Mouse (Mus musculus) embryonic facial prominence, embryonic 13.5 days (tissue): ENCODE results near the gene Fbxo3. TPM values are rescaled to one million over a fixed set of nuclear protein-coding genes. Genes with fewer than 3 reads are reported as not detected.
"Not testable (repeated sequence)": the region's sequence is repeated elsewhere in the genome, so short reads cannot be mapped to it uniquely, and the experiment has no call there.

Source experiments
- ATAC-seq: fragments of 200-750 bp; cut with Nextera tagmentation; 2 replicates; pipeline ENCODE4 v1.8.0; 2017; ENCODE audit warnings: low read depth; ENCODE audit not compliant: insufficient number of reproducible peaks, insufficient read depth, low FRiP score, low TSS enrichment
- H3K27ac ChIP-seq: fragments of 300-500 bp; sonication (generic); 2 replicates; pipeline ENCODE4 v1.5.1; 2015; ENCODE audit warnings: moderate library complexity, mild to moderate bottlenecking, inconsistent platforms
- H3K27me3 ChIP-seq: fragments of 300-500 bp; sonication (generic); 2 replicates; pipeline ENCODE4 v1.6.1; 2015; ENCODE audit warnings: mild to moderate bottlenecking, inconsistent platforms
- H3K36me3 ChIP-seq: fragments of 300-500 bp; sonication (generic); 2 replicates; pipeline ENCODE4 v1.6.1; 2015; ENCODE audit warnings: mild to moderate bottlenecking, inconsistent platforms
- H3K4me1 ChIP-seq: fragments of 300-500 bp; sonication (generic); 2 replicates; pipeline ENCODE4 v1.6.1; 2015; ENCODE audit warnings: inconsistent platforms
- H3K4me2 ChIP-seq: fragments of 300-500 bp; sonication (generic); 2 replicates; pipeline ENCODE4 v1.6.1; 2015; ENCODE audit warnings: moderate library complexity, mild to moderate bottlenecking, inconsistent platforms
- H3K4me3 ChIP-seq: fragments of 300-500 bp; sonication (generic); 2 replicates; pipeline ENCODE4 v1.5.1; 2015; ENCODE audit warnings: mild to moderate bottlenecking, inconsistent platforms
- H3K9ac ChIP-seq: fragments of 300-500 bp; sonication (generic); 2 replicates; pipeline ENCODE4 v1.6.1; 2015; ENCODE audit warnings: mild to moderate bottlenecking, inconsistent platforms
- H3K9me3 ChIP-seq: fragments of 300-500 bp; sonication (generic); 2 replicates; pipeline ENCODE4 v1.6.1; 2016; ENCODE audit warnings: inconsistent platforms
- WGBS: fragments of 180-500 bp; shearing (Covaris S2); methylation state at CpG from one replicate; pipeline ENCODE4 v1.1.7; 2015; ENCODE audit warnings: mixed read lengths; 5-methylcytosine and 5-hydroxymethylcytosine counted together
- polyA plus RNA-seq: library from polyadenylated mRNA; unstranded; fragments of >200 nt; fragmentation: Nextera tagmentation; extraction: Ambion mirVana; gene quantifications from 2 replicates; pipeline ENCODE4 v1.2.1, GENCODE M21; 2015

The Fbxo3 gene
- polyA plus RNA-seq, 1 experiment from 2014 or later: 54.3 TPM

GRCm38 (mm10) chr2:104041632-104042031, 14.1 kb downstream of the Fbxo3 start:
- Histone ChIP-seq H3K4me1 (no peaks in the 10 kb centered on the region), H3K4me3 (no peak overlapping the region), H3K9me3 (no peaks in the 10 kb centered on the region), H3K4me2 (no peak overlapping the region), H3K27ac (no peak overlapping the region), H3K9ac (no peak overlapping the region), H3K36me3 (peaks cover 38% of the 10 kb centered on the region), H3K27me3 (no peaks in the 10 kb centered on the region)
- WGBS: 82% methylated on average over 5 of the region's 5 CpGs
- ATAC-seq: no peak

- H3K4me3 ChIP-seq: no peak overlapping the region
- H3K9me3 ChIP-seq: no peaks in the 10 kb centered on the region
- no peak overlapping the region for H3K9ac ChIP-seq
- H3K4me2 ChIP-seq: no peak overlapping the region
- no peak for ATAC-seq
- H3K27ac ChIP-seq: no peak overlapping the region
- H3K27me3 ChIP-seq: no peaks in the 10 kb centered on the region
- peaks cover 32% of the 10 kb centered on the region for H3K36me3 ChIP-seq
- WGBS: 93% methylated on average over 15 of the region's 15 CpGs
- no peaks in the 10 kb centered on the region for H3K4me1 ChIP-seq
These were observed 15.2 kb downstream of the Fbxo3 start for GRCm38 (mm10) chr2:104042766-104043165.

DNA sequence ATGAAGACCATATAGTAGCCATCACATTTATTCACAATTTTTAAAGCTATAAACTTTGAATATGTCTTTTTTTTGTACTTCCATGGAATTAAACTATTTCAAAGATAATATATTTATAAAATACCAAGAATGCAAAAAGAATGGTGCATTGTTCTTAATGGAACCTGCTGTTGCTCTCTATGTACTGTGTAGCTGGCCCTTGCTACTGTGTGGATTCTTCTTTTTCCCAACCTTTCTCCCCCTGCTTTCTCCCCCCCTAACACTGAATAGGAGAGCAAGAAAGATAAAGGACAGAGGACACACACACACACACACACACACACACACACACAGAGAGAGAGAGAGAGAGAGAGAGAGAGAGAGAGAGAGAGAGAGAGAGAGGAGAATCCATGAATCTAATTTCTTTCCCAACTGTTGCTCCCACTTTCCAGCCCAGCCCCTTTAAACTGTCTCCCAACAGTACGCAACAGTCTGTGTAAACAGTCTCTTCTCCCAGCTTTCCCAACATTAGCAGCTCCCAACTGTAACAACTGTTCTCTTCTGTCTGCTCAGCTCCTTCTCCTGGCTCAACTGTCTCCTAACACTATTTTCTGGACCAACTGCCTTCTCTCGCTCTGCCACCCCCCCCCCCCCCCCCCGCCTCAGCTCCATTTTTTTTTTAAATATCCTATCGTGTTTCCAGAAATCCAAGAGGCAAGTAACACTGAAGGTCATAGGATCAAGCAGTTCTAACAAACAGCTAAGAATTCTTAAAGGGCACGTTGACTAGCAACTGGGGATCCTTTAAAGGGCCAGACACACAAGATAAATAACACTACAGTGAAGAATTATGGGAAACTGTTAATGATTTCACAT, 16.3 kb downstream of the Fbxo3 start:
- H3K4me1 ChIP-seq: no peaks in the 10 kb centered on the region
- no peak overlapping the region for H3K27ac ChIP-seq
- WGBS: 36% methylated on average over 5 of the region's 5 CpGs
- no peaks in the 10 kb centered on the region for H3K9me3 ChIP-seq
- no peak overlapping the region for H3K4me2 ChIP-seq
- H3K36me3 ChIP-seq: peaks cover 37% of the 10 kb centered on the region
- no peak overlapping the region for H3K9ac ChIP-seq
- no peak for ATAC-seq
- no peak overlapping the region for H3K4me3 ChIP-seq
- H3K27me3 ChIP-seq: no peaks in the 10 kb centered on the region

DNA sequence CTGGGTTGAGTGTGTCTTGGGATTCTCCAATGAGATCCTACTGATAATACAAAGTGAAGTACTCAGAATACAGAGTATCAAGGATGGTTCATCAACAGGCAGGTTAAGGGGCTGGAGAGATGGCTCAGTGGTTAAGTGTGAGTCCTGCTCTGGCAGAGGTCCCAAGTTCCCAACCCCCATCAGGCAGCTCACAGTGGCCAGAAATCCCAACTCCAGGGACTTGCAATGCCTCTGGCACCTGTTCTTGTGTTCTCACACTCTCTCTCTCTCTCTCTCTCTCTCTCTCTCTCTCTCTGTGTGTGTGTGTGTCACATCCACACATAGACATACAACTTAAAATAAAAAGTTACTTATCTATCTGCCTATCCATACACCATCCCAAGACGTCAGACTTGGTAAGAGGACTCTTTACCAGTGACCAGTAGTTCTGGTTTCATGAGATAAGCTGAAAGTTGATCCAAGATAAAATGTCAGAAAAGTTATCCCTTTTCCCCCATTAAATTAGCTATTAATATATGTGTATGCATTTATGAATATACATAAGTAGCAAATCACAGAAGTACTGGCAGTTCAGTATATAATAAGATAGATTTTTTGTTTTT, 17.1 kb downstream of the Fbxo3 start:
- Histone ChIP-seq H3K9me3 (no peaks in the 10 kb centered on the region), H3K36me3 (peaks cover 34% of the 10 kb centered on the region), H3K4me2 (no peak overlapping the region), H3K4me3 (no peak overlapping the region), H3K9ac (no peak overlapping the region), H3K27ac (no peak overlapping the region), H3K27me3 (no peaks in the 10 kb centered on the region), H3K4me1 (no peaks in the 10 kb centered on the region)
- WGBS: 62% methylated on average over 1 of the region's 1 CpGs
- ATAC-seq: no peak

DNA sequence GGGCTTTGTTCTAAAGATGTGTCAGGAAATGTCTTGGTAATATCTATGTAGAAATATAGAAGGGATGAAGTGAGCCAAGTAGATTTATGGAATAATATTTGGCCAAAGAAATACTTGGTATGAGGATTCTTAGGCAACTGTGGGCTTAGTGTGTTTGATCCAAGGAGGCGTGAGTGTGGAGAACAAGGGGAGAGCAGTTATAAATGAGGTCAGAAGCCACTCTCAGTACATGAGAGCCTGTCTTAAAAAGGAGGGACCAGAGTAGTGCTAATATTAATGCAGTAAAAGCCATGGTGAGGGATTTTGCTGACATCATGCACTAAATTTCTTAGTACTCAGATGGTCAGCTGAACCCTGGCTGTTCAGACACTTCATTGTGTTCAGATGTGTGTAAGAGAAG, 30.9 kb downstream of the Fbxo3 start:
- ATAC-seq: no peak
- H3K36me3 ChIP-seq: peaks cover 42% of the 10 kb centered on the region
- no peaks in the 10 kb centered on the region for H3K27me3 ChIP-seq
- WGBS: 79% methylated on average over 1 of the region's 1 CpGs
- no peaks in the 10 kb centered on the region for H3K4me1 ChIP-seq
- no peak overlapping the region for H3K9ac ChIP-seq
- H3K9me3 ChIP-seq: no peaks in the 10 kb centered on the region
- H3K4me2 ChIP-seq: no peak overlapping the region
- no peak overlapping the region for H3K27ac ChIP-seq
- no peak overlapping the region for H3K4me3 ChIP-seq

- H3K9me3 ChIP-seq: no peaks in the 10 kb centered on the region
- ATAC-seq: no peak
- H3K4me1 ChIP-seq: no peaks in the 10 kb centered on the region
- 92% methylated on average over 4 of the region's 4 CpGs for WGBS
- H3K4me2 ChIP-seq: no peak overlapping the region
- no peak overlapping the region for H3K27ac ChIP-seq
- H3K27me3 ChIP-seq: no peaks in the 10 kb centered on the region
- no peak overlapping the region for H3K9ac ChIP-seq
- peaks cover 38% of the 10 kb centered on the region for H3K36me3 ChIP-seq
- H3K4me3 ChIP-seq: no peak overlapping the region
These were observed 31.4 kb downstream of the Fbxo3 start for GRCm38 (mm10) chr2:104058954-104059353.

DNA sequence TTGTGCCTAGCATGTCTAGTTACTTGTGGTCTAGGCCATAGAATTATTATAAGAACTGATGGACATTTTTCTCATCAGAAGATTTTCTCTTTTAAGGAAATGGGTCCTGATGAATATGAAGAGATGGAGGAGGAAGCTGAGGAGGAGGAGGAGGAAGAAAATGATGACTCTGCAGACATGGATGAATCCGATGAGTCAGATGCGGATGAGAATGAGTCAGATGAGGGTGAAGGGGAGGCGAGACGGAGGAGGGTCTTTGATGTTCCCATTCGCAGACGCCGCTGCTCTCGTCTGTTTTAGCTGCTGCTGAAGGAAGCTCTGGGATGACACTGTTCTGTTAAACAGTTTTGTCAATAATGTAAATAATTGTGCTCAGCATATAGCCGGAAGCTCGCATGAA, 32.3 kb downstream of the Fbxo3 start:
- H3K4me2 ChIP-seq: no peak overlapping the region
- 72% methylated on average over 10 of the region's 10 CpGs for WGBS
- no peak for ATAC-seq
- no peak overlapping the region for H3K4me3 ChIP-seq
- peaks cover 30% of the 10 kb centered on the region for H3K36me3 ChIP-seq
- no peak overlapping the region for H3K9ac ChIP-seq
- H3K27ac ChIP-seq: no peak overlapping the region
- H3K4me1 ChIP-seq: no peaks in the 10 kb centered on the region
- no peaks in the 10 kb centered on the region for H3K9me3 ChIP-seq
- H3K27me3 ChIP-seq: no peaks in the 10 kb centered on the region

DNA sequence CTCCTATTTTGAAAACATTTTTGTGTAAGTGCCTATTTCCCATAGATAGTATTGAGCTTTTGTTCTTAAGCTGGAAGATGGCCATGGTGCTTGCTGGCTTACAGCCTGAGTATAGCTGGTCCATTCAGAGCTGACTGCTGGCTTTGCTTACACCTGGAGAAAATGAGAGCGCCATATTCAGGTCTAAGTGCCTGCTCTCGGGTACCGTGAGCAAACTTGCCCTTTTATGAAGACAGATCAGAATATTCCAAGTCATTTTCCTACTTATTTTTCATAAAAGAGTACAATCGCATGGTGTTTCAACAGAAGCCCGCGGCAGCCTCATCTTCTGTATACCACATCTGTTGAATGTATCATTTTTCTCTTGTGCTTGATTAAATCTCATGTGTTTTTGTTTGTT, 33.5 kb downstream of the Fbxo3 start:
- no peak overlapping the region for H3K4me3 ChIP-seq
- 94% methylated on average over 6 of the region's 6 CpGs for WGBS
- no peak overlapping the region for H3K9ac ChIP-seq
- ATAC-seq: no peak
- no peak overlapping the region for H3K27ac ChIP-seq
- H3K27me3 ChIP-seq: no peaks in the 10 kb centered on the region
- no peak overlapping the region for H3K4me2 ChIP-seq
- H3K4me1 ChIP-seq: no peaks in the 10 kb centered on the region
- no peaks in the 10 kb centered on the region for H3K9me3 ChIP-seq
- H3K36me3 ChIP-seq: peaks cover 21% of the 10 kb centered on the region

DNA sequence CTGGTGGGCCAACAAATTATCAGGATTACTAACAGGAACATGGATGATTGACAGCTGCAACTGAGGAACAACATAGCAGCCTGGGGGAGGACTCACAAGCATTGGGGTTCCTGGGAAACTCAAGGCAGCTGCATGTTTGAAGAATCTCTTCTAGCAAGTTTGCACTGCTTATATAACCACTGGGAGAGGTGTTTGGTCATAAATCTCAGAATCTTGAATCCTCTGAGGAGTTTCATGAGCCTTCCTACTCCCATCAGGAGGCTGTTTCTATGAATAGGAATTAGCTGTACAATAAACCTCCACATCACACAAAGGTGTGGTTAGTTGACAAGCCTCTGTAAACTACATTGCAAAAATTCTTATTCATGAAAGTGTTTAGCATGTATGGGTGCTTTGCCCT, 35.1 kb downstream of the Fbxo3 start:
- peaks cover 21% of the 10 kb centered on the region for H3K36me3 ChIP-seq

DNA sequence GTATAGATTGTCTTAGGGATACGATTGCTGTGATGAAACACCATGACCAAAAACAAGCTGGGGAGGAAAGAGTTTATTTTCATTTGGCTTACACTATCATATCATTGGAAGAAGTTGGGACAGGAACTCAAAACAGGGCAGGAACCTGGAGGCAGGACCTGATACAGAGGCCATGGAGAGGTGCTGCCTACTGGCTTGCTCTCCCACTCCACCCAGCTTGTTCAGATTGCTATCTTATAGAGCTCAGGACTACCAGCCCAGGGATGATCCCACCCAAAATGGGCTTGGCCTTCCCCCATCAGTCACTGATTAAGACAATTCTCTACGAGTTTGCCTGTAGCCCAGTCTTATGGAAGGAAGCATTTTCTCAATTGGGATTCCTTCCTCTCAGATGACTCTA, 36.6 kb downstream of the Fbxo3 start:
- H3K4me2 ChIP-seq: no peak overlapping the region
- 91% methylated on average over 2 of the region's 2 CpGs for WGBS
- H3K9me3 ChIP-seq: no peaks in the 10 kb centered on the region
- no peak for ATAC-seq
- no peaks in the 10 kb centered on the region for H3K27me3 ChIP-seq
- no peak overlapping the region for H3K9ac ChIP-seq
- no peaks in the 10 kb centered on the region for H3K4me1 ChIP-seq
- H3K27ac ChIP-seq: no peak overlapping the region
- H3K4me3 ChIP-seq: no peak overlapping the region
- peaks cover 13% of the 10 kb centered on the region for H3K36me3 ChIP-seq

More for the DNA sequence above, 35.1 kb downstream of the Fbxo3 start:
- Histone ChIP-seq H3K9me3 (no peaks in the 10 kb centered on the region), H3K9ac (no peak overlapping the region), H3K4me2 (no peak overlapping the region), H3K27ac (no peak overlapping the region), H3K27me3 (no peaks in the 10 kb centered on the region), H3K4me1 (no peaks in the 10 kb centered on the region), H3K4me3 (no peak overlapping the region)
- ATAC-seq: no peak

DNA sequence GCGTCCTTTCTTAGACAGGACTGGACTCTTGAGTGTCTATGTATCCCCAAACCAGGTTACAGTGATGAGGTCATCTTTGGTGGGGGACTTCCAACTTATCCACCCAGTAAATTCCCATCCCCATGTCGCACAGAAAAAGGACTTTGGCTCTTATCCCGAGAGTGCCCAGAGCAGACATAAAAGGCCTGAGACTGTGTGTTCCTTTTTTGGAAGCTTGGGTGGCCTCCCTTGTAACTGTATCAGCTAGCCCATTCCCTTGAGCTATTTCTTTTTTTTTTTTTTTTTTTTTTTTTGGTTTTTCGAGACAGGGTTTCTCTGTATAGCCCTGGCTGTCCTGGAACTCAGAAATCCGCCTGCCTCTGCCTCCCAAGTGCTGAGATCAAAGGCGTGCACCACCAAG, 38.0 kb downstream of the Fbxo3 start, which contains the start of gene Gm10912:
Gene Gm10912, plus strand, starts transcription at position 301 of the 400 bp plus-strand sequence.
- H3K36me3 ChIP-seq: peaks cover 13% of the 10 kb centered on the region
- not testable (repeated sequence) for H3K27me3 ChIP-seq, ATAC-seq, H3K9me3 ChIP-seq, H3K4me2 ChIP-seq, H3K4me1 ChIP-seq, H3K4me3 ChIP-seq, H3K27ac ChIP-seq, H3K9ac ChIP-seq
- 85% methylated on average over 6 of the region's 6 CpGs for WGBS

- not testable (repeated sequence) for H3K4me2 ChIP-seq, H3K9ac ChIP-seq, H3K9me3 ChIP-seq, ATAC-seq, H3K4me3 ChIP-seq, H3K27ac ChIP-seq, H3K27me3 ChIP-seq, H3K36me3 ChIP-seq, H3K4me1 ChIP-seq
- WGBS: 88% methylated on average over 7 of the region's 7 CpGs
These were observed 40.9 kb downstream of the Fbxo3 start, which contains the start of gene Gm10799 for GRCm38 (mm10) chr2:104068450-104068849. Gene Gm10799 (minus strand): TSS chr2:104068550.
